Mouse (Mus musculus) megakaryocyte, embryonic 14.5 days (primary cell): ENCODE data around the gene Rhbdd1. TPM values are rescaled to one million over a fixed set of nuclear protein-coding genes. Genes with fewer than 3 reads are reported as not detected.

Experiments used
- H3K27me3 ChIP-seq: replicated peaks from 2 replicates; pipeline ENCODE3; 2012; ENCODE audit warnings: inconsistent platforms
- H3K36me3 ChIP-seq: replicated peaks from 2 replicates; pipeline ENCODE3; 2012; ENCODE audit warnings: low read length, inconsistent platforms, mixed read lengths
- H3K4me1 ChIP-seq: 2 replicates; pipeline ENCODE4 v1.6.1; 2012; ENCODE audit warnings: inconsistent platforms
- H3K4me3 ChIP-seq: replicated peaks from 2 replicates; pipeline ENCODE3; 2012; ENCODE audit warnings: moderate library complexity, mild to moderate bottlenecking, inconsistent platforms
- H3K9me3 ChIP-seq: 2 replicates; pipeline ENCODE4 v1.6.1; 2012; ENCODE audit warnings: inconsistent platforms
- FLI1 ChIP-seq: IDR thresholded peaks from 2 replicates; pipeline ENCODE4 v1.6.1; 2012; ENCODE audit warnings: low read length, inconsistent platforms, mixed read lengths
- GATA1 ChIP-seq: IDR thresholded peaks from 3 replicates; pipeline ENCODE4 v1.6.1; 2012; ENCODE audit warnings: mixed read lengths, low read length, inconsistent platforms, borderline replicate concordance
- polyA plus RNA-seq: library from polyadenylated mRNA; stranded (reverse); fragments of >175 nt; gene quantifications from 2 replicates; pipeline ENCODE4 v1.2.3, GENCODE M21; 2012; ENCODE audit warnings: low replicate concordance; ENCODE audit not compliant: insufficient read depth

The Rhbdd1 gene
- polyA plus RNA-seq, 1 experiment, result 1.2 TPM

DNA sequence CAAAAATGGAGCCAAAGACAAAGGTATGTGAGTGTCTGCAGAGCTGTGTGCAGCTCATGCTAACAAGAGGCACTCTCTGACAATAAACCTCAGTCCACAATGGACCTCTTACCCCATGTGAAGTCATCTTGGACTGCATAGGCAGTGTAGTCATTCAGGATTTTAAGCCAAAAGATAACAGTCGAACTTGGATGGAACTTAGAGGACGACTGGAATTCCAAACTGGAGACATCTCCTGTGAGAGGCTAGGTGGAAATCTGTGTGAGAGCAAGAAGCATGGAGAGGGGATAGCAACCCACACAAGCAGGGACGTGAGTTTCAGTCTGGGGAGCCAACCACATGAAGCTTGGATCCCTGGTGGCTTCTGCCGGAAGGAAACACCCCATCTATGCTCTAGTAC lies 133.6 kb downstream of the Rhbdd1 start:
- Histone ChIP-seq H3K27me3 (no peaks in the 10 kb centered on the region), H3K4me1 (no peaks in the 10 kb centered on the region), H3K4me3 (no peak overlapping the region), H3K9me3 (peaks cover 8% of the 10 kb centered on the region; the same call in 1 of the 2 replicates), H3K36me3 (peaks cover 10% of the 10 kb centered on the region)
- no peak for TF ChIP-seq FLI1
- TF ChIP-seq GATA1, result no peak

DNA sequence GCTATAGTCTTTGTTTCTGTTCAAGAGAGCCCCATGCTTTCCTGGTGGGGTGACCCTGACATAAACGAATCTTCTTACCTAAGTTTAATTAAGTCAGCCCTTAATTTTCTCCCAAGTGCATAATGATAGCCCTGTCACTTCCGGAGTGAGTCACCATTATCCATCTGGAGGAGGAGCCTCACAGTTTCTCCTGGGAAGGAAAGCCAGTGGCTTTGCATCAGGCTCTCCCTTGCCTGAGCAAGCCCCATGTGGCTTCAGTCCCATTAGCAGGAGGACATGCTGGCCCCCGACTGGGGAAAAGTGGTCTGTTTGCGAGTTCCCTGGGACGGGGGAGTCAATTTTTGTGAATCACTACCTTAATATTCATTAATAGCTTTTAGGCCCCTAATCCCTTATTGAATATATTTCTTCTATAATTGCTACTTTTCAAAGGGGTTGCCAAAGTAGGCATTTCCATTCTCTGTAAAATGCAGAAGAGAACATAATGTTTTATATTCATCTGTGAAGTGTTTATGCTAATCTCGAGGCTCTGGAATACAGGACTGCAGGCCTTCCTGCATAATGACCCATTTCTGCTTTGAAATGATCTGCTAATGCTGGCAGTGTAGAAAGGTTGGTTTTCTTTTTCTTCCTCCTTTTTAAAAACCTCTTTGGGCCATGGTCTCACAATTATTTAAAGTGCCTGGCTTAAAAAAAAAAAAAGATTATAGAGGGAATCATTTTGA lies 135.8 kb downstream of the Rhbdd1 start:
- TF ChIP-seq GATA1 (no peak), FLI1 (no peak)
- no peaks in the 10 kb centered on the region for H3K36me3 ChIP-seq
- H3K4me1 ChIP-seq, result no peaks in the 10 kb centered on the region
- peaks cover 16% of the 10 kb centered on the region for H3K9me3 ChIP-seq
- no peak overlapping the region for H3K4me3 ChIP-seq
- no peaks in the 10 kb centered on the region for H3K27me3 ChIP-seq

DNA sequence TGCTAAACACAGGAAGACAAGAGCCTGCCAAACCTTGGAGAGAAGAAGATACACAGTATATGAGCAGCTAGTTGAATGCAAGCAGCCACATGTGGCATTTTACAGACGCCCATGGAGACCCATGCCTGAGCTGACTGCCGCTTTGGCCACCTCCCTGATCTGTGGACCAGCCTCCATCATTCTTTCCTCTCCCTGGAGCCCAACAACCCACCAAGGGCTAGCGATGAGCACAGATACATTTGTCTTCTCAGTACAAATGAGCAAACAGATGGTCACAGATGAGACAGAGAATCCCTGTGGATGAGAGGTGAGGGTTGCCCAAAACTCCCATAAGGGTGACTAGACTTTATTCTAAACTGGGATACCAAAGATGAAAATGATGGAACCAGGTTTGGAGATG lies 137.8 kb downstream of the Rhbdd1 start:
- Histone ChIP-seq H3K4me3 (no peak overlapping the region), H3K9me3 (peaks cover 16% of the 10 kb centered on the region), H3K27me3 (no peaks in the 10 kb centered on the region), H3K36me3 (no peaks in the 10 kb centered on the region), H3K4me1 (no peaks in the 10 kb centered on the region)
- TF ChIP-seq FLI1, result no peak
- no peak for TF ChIP-seq GATA1

DNA sequence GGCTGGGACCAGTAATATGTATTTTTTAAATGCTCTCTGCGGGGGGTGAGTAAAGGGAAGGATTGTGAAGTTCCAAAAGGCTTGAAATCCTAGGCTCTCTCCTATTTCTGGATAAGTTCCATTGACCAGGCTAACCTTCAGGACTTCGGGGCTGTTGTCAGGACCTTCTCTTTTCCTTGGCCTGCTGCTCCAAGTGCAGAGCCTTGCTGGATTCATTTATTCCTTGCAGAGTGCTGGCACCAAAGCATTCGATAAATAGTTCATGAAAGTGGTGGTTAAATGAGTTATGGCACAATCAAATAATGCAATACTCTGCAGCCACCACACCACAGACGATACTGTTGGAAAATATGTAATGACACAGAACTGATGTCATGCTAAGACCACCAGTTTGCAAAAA lies 143.1 kb downstream of the Rhbdd1 start:
- Histone ChIP-seq H3K9me3 (peaks cover 8% of the 10 kb centered on the region), H3K4me1 (no peaks in the 10 kb centered on the region), H3K27me3 (no peaks in the 10 kb centered on the region), H3K36me3 (no peaks in the 10 kb centered on the region), H3K4me3 (no peak overlapping the region)
- TF ChIP-seq GATA1 (no peak), FLI1 (no peak)

- Histone ChIP-seq H3K36me3 (no peaks in the 10 kb centered on the region), H3K27me3 (no peaks in the 10 kb centered on the region), H3K4me3 (no peak overlapping the region), H3K4me1 (no peaks in the 10 kb centered on the region), H3K9me3 (peaks cover 8% of the 10 kb centered on the region)
- no peak for TF ChIP-seq GATA1
- no peak for TF ChIP-seq FLI1
Measured at GRCm38 (mm10) chr1:82459926-82460325, 143.7 kb downstream of the Rhbdd1 start.

DNA sequence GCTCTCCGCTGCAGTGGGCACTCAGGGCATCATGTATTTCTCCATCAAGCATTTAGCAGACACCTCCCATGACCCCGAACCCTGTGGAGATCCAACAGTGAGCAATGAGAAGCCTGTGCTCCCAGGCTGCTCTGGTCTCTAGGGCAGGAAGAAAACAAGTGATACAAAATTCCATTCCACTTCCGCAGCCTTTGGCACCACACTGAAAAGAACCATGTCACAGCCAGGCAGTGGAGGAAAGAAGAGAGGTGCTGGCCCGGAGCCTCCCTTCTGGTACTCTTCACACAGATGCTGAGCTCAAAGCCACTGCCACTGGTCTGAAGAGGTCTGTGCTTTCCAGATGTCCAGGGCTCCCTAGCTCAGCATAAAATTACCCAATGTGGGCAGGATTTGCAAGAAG lies 144.8 kb downstream of the Rhbdd1 start:
- H3K36me3 ChIP-seq, result no peaks in the 10 kb centered on the region
- H3K27me3 ChIP-seq, result no peaks in the 10 kb centered on the region
- H3K4me3 ChIP-seq, result no peak overlapping the region
- H3K4me1 ChIP-seq, result no peaks in the 10 kb centered on the region
- peaks cover 8% of the 10 kb centered on the region for H3K9me3 ChIP-seq
- no peak for TF ChIP-seq FLI1
- TF ChIP-seq GATA1, result no peak

DNA sequence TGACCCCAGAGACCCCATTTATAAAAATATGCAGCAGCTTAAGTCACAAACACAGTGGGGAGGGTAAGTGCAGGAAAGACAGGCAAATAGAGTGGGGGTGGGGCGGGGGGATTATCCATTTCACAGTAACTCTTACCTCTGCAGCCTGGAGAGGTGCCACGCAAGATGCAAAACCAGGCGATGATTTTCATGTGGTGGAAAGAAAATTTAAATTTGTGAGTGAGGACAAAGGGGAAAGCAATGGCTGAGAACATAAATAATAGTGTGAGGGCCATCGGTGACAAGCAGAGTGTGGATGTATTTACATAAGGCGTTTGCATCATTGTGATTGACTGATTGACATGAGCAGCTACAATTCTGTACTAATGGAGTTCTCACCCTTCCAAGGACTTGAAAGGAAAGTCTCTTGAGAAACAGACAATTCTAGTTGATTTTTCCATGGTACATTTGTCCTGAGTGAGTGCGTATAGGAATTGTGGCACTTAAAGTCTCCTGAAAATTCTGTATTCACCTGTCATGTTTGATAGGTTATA lies 149.1 kb downstream of the Rhbdd1 start:
- no peaks in the 10 kb centered on the region for H3K4me1 ChIP-seq
- H3K4me3 ChIP-seq, result no peak overlapping the region
- H3K9me3 ChIP-seq, result no peaks in the 10 kb centered on the region; the same call in 1 of the 2 replicates
- TF ChIP-seq GATA1 (no peak), FLI1 (no peak)
- H3K27me3 ChIP-seq, result no peaks in the 10 kb centered on the region
- no peaks in the 10 kb centered on the region for H3K36me3 ChIP-seq

DNA sequence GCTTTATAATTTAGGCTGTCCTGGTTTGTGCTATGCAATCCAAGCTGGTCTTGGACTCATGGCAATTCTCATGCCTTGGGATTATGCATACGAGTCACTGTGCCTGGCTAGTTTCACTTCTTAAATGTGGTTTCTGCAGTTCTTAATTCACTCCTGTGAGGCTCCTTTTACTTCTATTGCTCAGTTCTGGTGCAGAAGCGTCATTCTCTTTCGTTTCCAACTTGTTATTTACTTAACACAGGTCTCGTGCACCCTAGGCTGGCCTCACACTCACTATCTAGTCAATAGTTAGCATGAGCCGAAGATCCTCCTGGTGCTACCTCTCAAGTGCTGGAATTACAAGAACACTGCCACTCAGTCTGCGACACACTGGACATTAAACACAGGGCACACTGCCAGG lies 152.6 kb downstream of the Rhbdd1 start:
- Histone ChIP-seq H3K36me3 (no peaks in the 10 kb centered on the region), H3K4me3 (no peak overlapping the region), H3K27me3 (no peaks in the 10 kb centered on the region), H3K9me3 (peaks cover 8% of the 10 kb centered on the region; the same call in 1 of the 2 replicates), H3K4me1 (no peaks in the 10 kb centered on the region)
- TF ChIP-seq GATA1 (no peak), FLI1 (no peak)

DNA sequence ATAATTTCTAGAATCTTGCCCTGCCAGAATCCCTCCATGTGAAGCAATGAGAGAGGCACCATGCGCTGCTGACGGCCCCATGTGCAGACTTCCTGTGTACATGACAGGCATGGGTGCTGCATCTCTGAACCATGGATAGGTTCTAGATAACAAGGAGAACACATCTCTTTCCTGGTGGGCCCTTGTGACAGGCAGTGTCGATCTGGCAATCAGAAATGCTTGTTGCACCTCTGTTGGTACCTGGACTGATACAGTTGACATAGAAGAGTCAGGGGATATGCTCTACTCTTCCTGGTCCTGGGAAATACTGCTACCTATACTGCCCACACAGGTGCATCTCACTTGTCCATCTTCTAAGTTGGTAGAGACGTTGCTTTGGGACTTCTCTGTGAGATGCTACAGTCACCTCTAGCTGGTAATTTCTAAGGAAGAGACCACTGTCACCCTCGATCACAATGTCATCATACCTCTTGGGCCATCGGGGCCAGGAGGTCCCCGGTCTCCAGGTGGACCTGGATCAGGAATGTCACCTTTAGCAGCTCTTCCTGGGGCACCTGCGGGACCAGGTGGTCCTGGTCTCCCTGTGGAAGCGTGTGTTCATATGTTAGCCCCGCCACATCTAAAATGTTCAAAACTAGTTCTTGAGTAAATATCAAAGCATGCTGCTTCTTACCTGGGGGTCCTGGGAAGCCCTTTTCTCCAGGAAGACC lies 154.4 kb downstream of the Rhbdd1 start:
- Histone ChIP-seq H3K4me3 (no peak overlapping the region), H3K27me3 (no peaks in the 10 kb centered on the region), H3K4me1 (no peaks in the 10 kb centered on the region), H3K36me3 (no peaks in the 10 kb centered on the region), H3K9me3 (peaks cover 8% of the 10 kb centered on the region; the same call in 1 of the 2 replicates)
- no peak for TF ChIP-seq FLI1
- no peak for TF ChIP-seq GATA1

DNA sequence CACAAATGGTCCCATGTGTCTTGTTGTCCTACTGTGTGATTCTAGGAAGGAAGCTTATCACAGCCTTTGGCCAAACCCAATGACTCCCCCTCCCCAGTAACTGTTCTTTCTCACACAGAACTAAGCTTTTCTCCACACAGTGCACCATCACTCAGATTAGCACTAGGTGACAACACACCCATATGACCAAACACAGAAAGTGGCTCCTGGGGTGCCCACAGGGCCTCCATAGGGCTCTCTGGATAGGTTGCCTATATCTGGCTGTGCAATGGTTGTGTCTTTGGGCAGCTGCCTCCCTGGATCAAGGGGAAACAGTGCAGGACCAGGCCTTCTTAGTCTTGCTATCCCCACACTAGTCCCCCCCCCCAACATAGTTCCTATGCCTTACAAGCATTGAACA lies 157.2 kb downstream of the Rhbdd1 start:
- TF ChIP-seq GATA1 (no peak), FLI1 (no peak)
- Histone ChIP-seq H3K4me3 (no peak overlapping the region), H3K27me3 (no peaks in the 10 kb centered on the region), H3K4me1 (no peaks in the 10 kb centered on the region), H3K9me3 (peaks cover 8% of the 10 kb centered on the region; the same call in 1 of the 2 replicates), H3K36me3 (no peaks in the 10 kb centered on the region)
